Mouse (Mus musculus): ENCODE measurements at regions not wholly inside any gene's neighbourhood (a gene's known extent, or its start where the extent isn't known, plus 50 kb on each side); places are given as distances from the start of the nearest gene placed in this dataset.
"Not testable (repeated sequence)": the region's sequence is repeated elsewhere in the genome, so short reads cannot be mapped to it uniquely, and the experiment has no call there.

DNA sequence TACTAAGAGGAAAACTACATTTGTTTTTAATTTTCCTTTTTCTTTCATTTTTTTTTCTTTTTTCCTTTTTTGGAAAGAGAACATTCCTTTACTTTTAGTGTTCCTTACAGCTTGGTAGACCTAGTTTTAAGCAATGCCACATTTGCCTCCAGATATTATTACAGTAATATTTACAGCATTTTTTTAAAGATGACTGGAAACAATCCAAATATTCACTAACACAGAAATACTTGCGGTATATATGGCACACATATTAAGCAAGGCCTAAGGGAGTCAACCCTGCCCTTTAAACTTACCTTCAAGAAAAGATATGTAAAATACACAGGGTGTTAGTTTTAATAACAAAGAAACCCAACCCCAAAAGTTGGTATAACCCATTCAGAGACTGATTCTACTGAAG lies 308.1 kb upstream of the Cdh5 start:
- no peak for DNase-seq (ENCODE audit: low spot score in 2 of 2)

DNA sequence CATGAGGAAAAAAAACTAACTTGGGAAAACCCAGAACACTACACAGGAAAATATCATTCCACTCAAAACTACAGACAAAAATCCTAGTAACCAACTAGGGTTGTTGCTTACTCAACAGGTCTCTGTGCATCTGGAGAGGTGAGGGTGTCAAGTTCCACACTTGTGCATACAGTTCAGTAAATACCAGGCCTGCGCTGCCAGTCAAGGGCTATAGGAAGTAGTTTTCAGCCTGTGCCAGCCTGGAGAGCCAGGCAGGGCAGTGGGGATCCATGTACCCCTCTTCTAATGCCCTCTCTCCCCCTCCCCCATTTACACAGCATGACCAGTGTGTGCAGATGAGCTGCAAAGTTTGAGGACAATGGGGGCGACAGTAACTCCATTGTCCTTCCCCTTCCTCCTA lies 302.8 kb upstream of the Cdh5 start:
- DNase-seq (ENCODE audit: low spot score in 2 of 2): not testable (repeated sequence)

- no peak for DNase-seq (ENCODE audit: low spot score in 2 of 2)
Measured at GRCm38 (mm10) chr8:103808171-103808570, 293.3 kb upstream of the Cdh5 start.

- no peak for DNase-seq (ENCODE audit: low spot score in 2 of 2)
Measured at GRCm38 (mm10) chr8:103808580-103808979, 292.8 kb upstream of the Cdh5 start.

- DNase-seq (ENCODE audit: low spot score in 2 of 2): no peak
Measured at GRCm38 (mm10) chr8:103809140-103809539, 292.3 kb upstream of the Cdh5 start.

GRCm38 (mm10) chr8:103813954-103814591 lies 287.4 kb upstream of the Cdh5 start:
- DNase-seq (ENCODE audit: low spot score in 2 of 2): no peak

GRCm38 (mm10) chr8:103816101-103816894 lies 285.1 kb upstream of the Cdh5 start:
- no peak for DNase-seq (ENCODE audit: low spot score in 2 of 2)

GRCm38 (mm10) chr8:103823541-103823940 lies 277.9 kb upstream of the Cdh5 start:
- DNase-seq (ENCODE audit: low spot score in 2 of 2): no peak

- no peak for DNase-seq (ENCODE audit: low spot score in 2 of 2)
Measured at GRCm38 (mm10) chr8:103824747-103825146, 276.7 kb upstream of the Cdh5 start.

DNA sequence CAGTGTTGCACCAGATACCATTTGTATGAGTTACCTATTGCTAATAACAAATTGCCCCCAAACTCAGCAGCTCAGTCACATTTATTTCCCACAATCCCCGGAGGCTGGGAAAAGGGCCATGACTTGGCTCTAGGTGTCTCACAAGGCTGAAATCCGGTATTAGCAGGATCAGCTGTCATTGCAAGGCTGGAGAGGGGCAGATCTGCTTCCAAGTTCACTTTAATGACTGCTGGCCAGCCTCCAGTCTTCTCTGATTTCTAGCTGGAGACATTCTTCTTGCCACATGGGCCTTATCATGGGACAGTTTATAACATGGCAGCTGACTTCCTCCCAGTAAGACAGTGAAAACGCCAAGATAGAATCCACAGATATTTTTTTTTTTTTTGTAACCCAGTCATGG lies 276.1 kb upstream of the Cdh5 start:
- no peak for DNase-seq (ENCODE audit: low spot score in 2 of 2)

DNA sequence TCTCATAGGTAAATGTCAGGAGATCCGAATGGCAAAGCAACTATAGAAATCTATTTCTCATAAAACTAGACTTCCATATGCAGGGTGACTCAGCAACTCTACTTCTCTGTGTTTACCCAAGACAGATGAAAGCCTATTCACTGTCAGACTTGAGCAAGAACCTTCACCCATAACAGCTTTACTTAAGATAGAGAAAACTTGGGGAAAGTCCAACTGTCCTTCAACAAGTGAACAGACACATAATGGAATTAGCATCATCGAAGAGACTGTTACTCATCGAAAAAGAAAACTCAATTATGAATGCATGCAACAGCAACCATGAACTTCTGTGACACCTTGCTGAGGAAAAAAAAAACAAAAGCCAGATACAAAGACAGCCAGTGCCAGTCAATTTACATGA lies 271.0 kb upstream of the Cdh5 start:
- DNase-seq (ENCODE audit: low spot score in 2 of 2): no peak

- DNase-seq (ENCODE audit: low spot score in 2 of 2): no peak
Measured at GRCm38 (mm10) chr8:103839990-103840389, 261.4 kb upstream of the Cdh5 start.

- DNase-seq (ENCODE audit: low spot score in 2 of 2): no peak
Measured at GRCm38 (mm10) chr8:103845964-103846363, 255.5 kb upstream of the Cdh5 start.

- DNase-seq (ENCODE audit: low spot score in 2 of 2): no peak
Measured at GRCm38 (mm10) chr8:103846382-103846976, 254.9 kb upstream of the Cdh5 start.

DNA sequence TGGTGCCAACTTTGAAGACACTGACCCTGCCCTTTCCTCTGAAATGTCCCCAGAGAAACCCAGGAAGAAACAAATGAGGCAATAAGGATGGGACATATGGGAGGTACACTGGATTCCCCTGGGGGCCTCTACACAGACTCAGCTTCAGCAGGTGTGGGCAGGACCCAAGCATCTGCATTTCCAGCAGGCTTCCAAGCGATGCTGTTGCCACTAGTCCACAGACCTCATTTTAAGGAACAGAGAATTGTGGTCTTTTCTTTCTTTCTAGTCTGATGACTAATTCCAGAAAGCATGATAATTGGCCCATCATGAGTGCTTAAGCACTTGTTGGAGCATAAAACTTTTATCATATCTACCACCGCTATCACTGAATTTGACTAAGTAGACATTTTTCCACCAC lies 251.6 kb upstream of the Cdh5 start:
- DNase-seq (ENCODE audit: low spot score in 2 of 2): no peak

DNA sequence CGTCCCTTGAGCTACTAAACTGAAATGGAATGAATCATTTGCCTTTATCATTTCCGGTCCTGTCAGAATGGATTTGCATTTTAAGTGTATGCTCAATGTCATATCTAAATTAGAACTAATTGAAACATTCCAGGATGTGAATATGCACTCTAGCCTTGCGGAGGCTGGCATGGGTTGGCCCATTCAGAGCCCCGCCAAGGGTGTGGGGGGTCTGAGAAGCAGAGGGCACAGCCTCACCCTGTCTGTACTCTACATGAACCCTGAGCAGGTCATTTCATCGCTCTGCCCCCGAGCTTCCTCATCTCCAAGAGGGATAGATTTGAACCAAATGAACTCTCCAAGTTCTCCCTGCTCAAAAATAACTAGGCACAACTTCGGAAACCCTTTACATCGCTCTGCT lies 250.1 kb upstream of the Cdh5 start:
- no peak for DNase-seq (ENCODE audit: low spot score in 2 of 2)

DNA sequence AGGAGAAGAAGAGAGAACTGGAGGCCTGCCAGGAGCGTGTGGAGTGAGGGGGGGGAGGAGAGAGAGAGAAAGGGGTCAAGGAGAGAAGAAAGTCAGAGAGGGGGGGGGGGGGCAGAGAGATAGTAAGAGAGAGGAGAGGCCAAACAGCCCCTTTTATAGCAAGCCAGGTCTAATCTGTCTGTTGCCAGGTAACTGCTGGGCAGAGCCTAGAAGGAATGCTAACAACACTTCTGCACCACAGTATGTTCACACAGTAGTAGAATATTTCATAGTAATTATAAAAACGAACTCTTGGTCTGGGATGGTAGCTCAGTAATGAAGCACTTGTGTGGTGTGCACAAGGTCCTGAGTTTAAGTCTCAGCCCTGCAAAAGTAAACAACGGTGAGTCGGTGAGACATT lies 248.4 kb upstream of the Cdh5 start:
- no peak for DNase-seq (ENCODE audit: low spot score in 2 of 2)

- DNase-seq (ENCODE audit: low spot score in 2 of 2): no peak
Measured at GRCm38 (mm10) chr8:103855291-103855690, 246.1 kb upstream of the Cdh5 start.

DNA sequence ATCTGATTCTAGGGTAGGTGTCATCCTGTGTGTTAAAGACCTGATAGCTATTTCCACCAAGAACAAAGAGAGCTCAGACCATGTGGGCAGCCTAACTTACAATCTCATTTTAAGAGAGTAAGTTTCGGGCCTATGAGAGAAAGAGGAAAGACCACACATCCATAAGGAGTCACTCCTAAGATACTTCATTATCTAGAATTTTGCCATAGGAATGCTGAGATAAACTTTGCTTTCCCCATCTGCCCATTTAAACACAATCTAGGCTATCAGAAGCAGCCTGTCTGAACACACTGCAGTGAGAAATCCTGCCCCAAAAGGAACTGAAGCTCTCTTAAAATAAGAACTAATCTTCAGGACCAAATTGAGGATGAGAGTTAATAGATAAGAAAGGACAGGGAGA lies 242.3 kb upstream of the Cdh5 start:
- no peak for DNase-seq (ENCODE audit: low spot score in 2 of 2)

DNA sequence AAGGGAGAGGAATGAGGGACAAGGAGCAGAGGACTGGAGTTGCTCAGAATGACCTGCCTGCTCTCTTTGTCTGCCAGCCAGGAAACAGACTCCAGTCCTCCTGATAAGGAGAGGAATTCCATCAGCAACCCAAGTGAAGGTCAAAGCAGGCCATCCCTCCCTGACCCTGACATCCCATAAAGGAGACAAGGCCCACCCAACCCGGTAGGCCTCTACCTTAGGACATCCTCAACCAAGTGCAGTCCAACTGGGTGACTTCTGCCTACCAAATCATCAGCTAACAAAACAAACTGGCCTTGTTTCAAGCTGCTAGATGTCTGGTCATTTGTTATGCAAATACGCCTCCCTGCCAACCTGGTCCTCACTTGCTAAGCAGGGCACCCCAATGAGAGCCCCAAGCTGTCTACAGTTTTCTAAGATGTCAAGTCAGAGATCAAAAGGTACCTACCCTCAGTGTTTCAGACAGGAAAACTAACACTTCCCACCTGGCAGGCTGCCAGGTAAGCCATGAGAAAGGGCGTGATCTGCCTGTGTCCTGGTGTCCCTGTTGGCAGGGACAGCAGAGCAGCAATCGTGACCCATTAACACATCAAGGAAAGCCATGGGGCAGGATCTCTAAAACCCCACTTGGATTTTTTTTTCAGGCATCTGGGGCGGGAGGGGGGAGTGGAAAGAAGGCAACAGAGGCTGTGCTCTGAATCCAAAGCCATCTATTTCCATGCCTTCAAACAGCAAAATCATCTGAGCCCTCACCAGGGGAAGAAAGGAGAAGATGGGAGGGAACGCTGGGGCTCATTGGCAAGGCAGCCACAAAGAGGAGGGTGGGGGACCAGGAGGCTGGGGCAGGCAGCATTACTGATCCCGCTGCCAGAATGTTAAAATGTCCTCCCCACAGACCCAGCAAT lies 227.6 kb upstream of the Cdh5 start:
- no peak for DNase-seq (ENCODE audit: low spot score in 2 of 2)

GRCm38 (mm10) chr8:103874506-103874905 lies 226.9 kb upstream of the Cdh5 start:
- no peak for DNase-seq (ENCODE audit: low spot score in 2 of 2)

GRCm38 (mm10) chr8:103879505-103879904 lies 221.9 kb upstream of the Cdh5 start:
- DNase-seq (ENCODE audit: low spot score in 2 of 2): no peak
